In genomic region chr6:64683974-64684373, GRCm38 (mm10) we compare ENCODE assay signal across 10 mouse cellular contexts. TPM values are rescaled to one million over a fixed set of nuclear protein-coding genes. Genes with fewer than 3 reads are reported as not detected.
DNase-seq lines count a peak whose midpoint lies in the region; ATAC-seq and TF ChIP-seq lines count a peak whose summit lies in the region.
"Had no signal": no experiment of that assay in that cellular context is flagged by ENCODE, and none has a peak within 500 bp of the region (broad histone marks: within the 10 kb centered on the region; RNA-seq: fewer than 3 reads in every experiment).

No protein-coding gene starts in this region.

- H3K27me3 ChIP-seq in forebrain, embryonic 13.5 days: no peaks in the 10 kb centered on the region

- peak; percentile 52; the same call in 1 of the 2 replicates for ATAC-seq in forebrain, embryonic 13.5 days
- peak; percentile 57; the same call in 1 of the 2 replicates for ATAC-seq in megakaryocyte-erythroid progenitor cell, adult 5-6 weeks (replicated peaks; ENCODE audit: low FRiP score, low TSS enrichment, poor library complexity, severe bottlenecking)

- no peaks in the 10 kb centered on the region for H3K36me3 ChIP-seq in forebrain, embryonic 13.5 days (ENCODE audit: poor library complexity, severe bottlenecking)
- H3K36me3 ChIP-seq: embryonic facial prominence, embryonic 15.5 days had no signal

- TF ChIP-seq CTCF in lung, adult 2 months (IDR thresholded peaks at IDR 0.05; ENCODE audit: insufficient read depth, low read length): peak; percentile 33
- peak; percentile 85 for TF ChIP-seq CTCF in layer of hippocampus, adult 2 months (conservative IDR thresholded peaks at IDR 0.05)

- 33% methylated on average over 9 of the region's 9 CpGs for WGBS in lung, adult 2 months
- 36% methylated on average over 9 of the region's 9 CpGs for WGBS in forebrain, embryonic 13.5 days

- no peak overlapping the region for H3K27ac ChIP-seq in forebrain, embryonic 13.5 days
- H3K27ac ChIP-seq in layer of hippocampus, adult 2 months: no peak overlapping the region
- H3K27ac ChIP-seq: embryonic facial prominence, embryonic 15.5 days had no signal

- no peak overlapping the region for H3K9ac ChIP-seq in forebrain, embryonic 13.5 days
- H3K9ac ChIP-seq: embryonic facial prominence, embryonic 15.5 days had no signal

- no peaks in the 10 kb centered on the region for H3K9me3 ChIP-seq in forebrain, embryonic 13.5 days (replicated peaks)
- H3K9me3 ChIP-seq: embryonic facial prominence, embryonic 15.5 days had no signal

- H3K4me3 ChIP-seq in lung, adult 2 months (replicated peaks; ENCODE audit: extremely low read depth, low read depth, low read length): no peak overlapping the region
- no peak overlapping the region for H3K4me3 ChIP-seq in forebrain, embryonic 13.5 days
- H3K4me3 ChIP-seq in layer of hippocampus, adult 2 months: no peak overlapping the region
- H3K4me3 ChIP-seq: embryonic facial prominence, embryonic 15.5 days had no signal

- no peak overlapping the region for H3K4me2 ChIP-seq in forebrain, embryonic 13.5 days
- H3K4me2 ChIP-seq: embryonic facial prominence, embryonic 15.5 days had no signal

- H3K4me1 ChIP-seq in lung, adult 2 months (ENCODE audit: control insufficient read depth, insufficient read depth, low read length): no peaks in the 10 kb centered on the region
- peaks cover 10% of the 10 kb centered on the region for H3K4me1 ChIP-seq in forebrain, embryonic 13.5 days

- DNase-seq in lung, adult 2 months: peak; percentile 8
- DNase-seq in lung, postnatal 25 days (ENCODE audit: low spot score): no peak
- DNase-seq in adrenal gland, postnatal 36 days: peak; percentile 38 to 42
- peak; percentile 16 to 51 for DNase-seq in layer of hippocampus, adult 2 months (ENCODE audit: low spot score in 2 of 2)
- peak; percentile 30 for DNase-seq in testis, postnatal 14 days (ENCODE audit: low spot score)
- DNase-seq in thymus, postnatal 36 days: no peak

- TF ChIP-seq POLR2A in lung, adult 2 months (IDR thresholded peaks at IDR 0.05; ENCODE audit: borderline replicate concordance, extremely low read depth, low read depth, low read length): no peak

RNA-seq across cellular contexts. Expression of gene Atoh1, which starts 45.0 kb away (rescaled TPM):
- 0.42 TPM in 1 of 2 replicates, not detected in the other for polyA plus RNA-seq in lung, adult 2 months (2012; rRNA removed)
- not detected for total RNA-seq in adrenal gland, postnatal 36 days (2021)
- polyA plus RNA-seq in forebrain, embryonic 13.5 days (2015; fragmentation: Nextera tagmentation; extraction: Ambion mirVana): not detected in 2 replicates
- total RNA-seq in layer of hippocampus, adult 2 months (2021): not detected
- not detected in 2 replicates for total RNA-seq in megakaryocyte-erythroid progenitor cell, adult 5-6 weeks (2014; fragmentation: Nextera tagmentation)
- total RNA-seq in megakaryocyte-erythroid progenitor cell, adult 5-6 weeks (2017): 0.27 TPM in 1 of 2 replicates, not detected in the other
- polyA plus RNA-seq: liver, embryonic 16.5 days had no signal

Comparison
In these comparisons a context has a peak if more than half of its experiments do, and no peak if none do; other contexts are left out.
1. DNase-seq: peak in lung, adult 2 months (single experiment), adrenal gland, postnatal 36 days (2 of 2), layer of hippocampus, adult 2 months (2 of 2) and testis, postnatal 14 days (single experiment); none in lung, postnatal 25 days (single experiment) and thymus, postnatal 36 days (0 of 2).